Mouse (Mus musculus) embryonic facial prominence, embryonic 13.5 days (tissue): ENCODE results near the gene Agap2. TPM values are rescaled to one million over a fixed set of nuclear protein-coding genes. Genes with fewer than 3 reads are reported as not detected.
A peak's percentile ranks its signal among the peaks of the same experiment; 100 is the strongest.

ENCODE experiments used
- ATAC-seq: fragments of 200-750 bp; cut with Nextera tagmentation; 2 replicates; pipeline ENCODE4 v1.8.0; 2017; ENCODE audit warnings: low read depth; ENCODE audit not compliant: insufficient number of reproducible peaks, insufficient read depth, low FRiP score, low TSS enrichment
- H3K27ac ChIP-seq: fragments of 300-500 bp; sonication (generic); 2 replicates; pipeline ENCODE4 v1.5.1; 2015; ENCODE audit warnings: moderate library complexity, mild to moderate bottlenecking, inconsistent platforms
- H3K27me3 ChIP-seq: fragments of 300-500 bp; sonication (generic); 2 replicates; pipeline ENCODE4 v1.6.1; 2015; ENCODE audit warnings: mild to moderate bottlenecking, inconsistent platforms
- H3K36me3 ChIP-seq: fragments of 300-500 bp; sonication (generic); 2 replicates; pipeline ENCODE4 v1.6.1; 2015; ENCODE audit warnings: mild to moderate bottlenecking, inconsistent platforms
- H3K4me1 ChIP-seq: fragments of 300-500 bp; sonication (generic); 2 replicates; pipeline ENCODE4 v1.6.1; 2015; ENCODE audit warnings: inconsistent platforms
- H3K4me2 ChIP-seq: fragments of 300-500 bp; sonication (generic); 2 replicates; pipeline ENCODE4 v1.6.1; 2015; ENCODE audit warnings: moderate library complexity, mild to moderate bottlenecking, inconsistent platforms
- H3K4me3 ChIP-seq: fragments of 300-500 bp; sonication (generic); 2 replicates; pipeline ENCODE4 v1.5.1; 2015; ENCODE audit warnings: mild to moderate bottlenecking, inconsistent platforms
- H3K9ac ChIP-seq: fragments of 300-500 bp; sonication (generic); 2 replicates; pipeline ENCODE4 v1.6.1; 2015; ENCODE audit warnings: mild to moderate bottlenecking, inconsistent platforms
- H3K9me3 ChIP-seq: fragments of 300-500 bp; sonication (generic); 2 replicates; pipeline ENCODE4 v1.6.1; 2016; ENCODE audit warnings: inconsistent platforms
- WGBS: fragments of 180-500 bp; shearing (Covaris S2); methylation state at CpG from one replicate; pipeline ENCODE4 v1.1.7; 2015; ENCODE audit warnings: mixed read lengths; 5-methylcytosine and 5-hydroxymethylcytosine counted together
- polyA plus RNA-seq: library from polyadenylated mRNA; unstranded; fragments of >200 nt; fragmentation: Nextera tagmentation; extraction: Ambion mirVana; gene quantifications from 2 replicates; pipeline ENCODE4 v1.2.1, GENCODE M21; 2015

Agap2 gene
- polyA plus RNA-seq = 0.18 and 0.34 TPM in 2 replicates

DNA sequence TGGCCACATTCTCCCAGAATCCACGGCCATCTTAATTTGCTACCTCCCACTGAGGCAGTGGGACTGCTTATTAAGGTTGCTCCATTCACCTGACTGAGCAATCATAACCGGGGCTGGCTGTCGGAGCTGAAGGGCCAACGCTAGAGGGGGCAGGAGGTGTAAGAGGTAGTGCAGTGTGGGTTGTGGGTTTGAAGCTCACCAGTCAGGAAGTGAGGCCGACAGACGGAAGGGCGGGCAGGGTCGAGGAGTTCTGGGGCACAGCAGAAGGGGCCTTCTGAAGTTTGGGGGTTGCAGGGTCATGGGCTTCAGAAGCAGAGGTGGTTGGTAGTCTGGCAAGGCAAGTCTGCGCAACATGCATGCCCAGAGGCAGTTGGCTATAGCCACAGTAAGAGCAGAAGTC, at the start of gene Agap2:
Gene Agap2, plus strand, starts transcription at position 205 of the 400 bp plus-strand sequence.
- no peak for ATAC-seq

GRCm38 (mm10) chr10:127030336-127031296, 44.5 kb upstream of the Agap2 start, which contains the start of gene Tsfm:
Gene Tsfm (minus strand): TSS chr10:127030840.
- Histone ChIP-seq H3K4me2 (peak within 1 kb of the TSS; percentile 89), H3K4me3 (peak within 1 kb of the TSS; percentile 91), H3K9ac (peak within 1 kb of the TSS; percentile 92), H3K4me1 (peaks cover 10% of the 10 kb centered on the region), H3K9me3 (no peaks in the 10 kb centered on the region), H3K36me3 (peaks cover 39% of the 10 kb centered on the region), H3K27ac (peak within 1 kb of the TSS; percentile 55; the same call in 1 of the 2 replicates), H3K27me3 (no peaks in the 10 kb centered on the region)
- 5% methylated on average over 56 of the region's 56 CpGs for WGBS
- ATAC-seq = peak; percentile 74; the same call in 1 of the 2 replicates

More for the DNA sequence above, at the start of gene Agap2:
- Histone ChIP-seq H3K4me3 (no peak within 1 kb of the TSS), H3K27ac (no peak within 1 kb of the TSS), H3K4me1 (peaks cover 25% of the 10 kb centered on the region), H3K9me3 (no peaks in the 10 kb centered on the region), H3K27me3 (peaks cover 51% of the 10 kb centered on the region), H3K4me2 (no peak within 1 kb of the TSS), H3K36me3 (no peaks in the 10 kb centered on the region), H3K9ac (no peak within 1 kb of the TSS)
- WGBS = 63% methylated on average over 9 of the region's 9 CpGs

GRCm38 (mm10) chr10:127033301-127033741, 41.8 kb upstream of the Agap2 start:
- Histone ChIP-seq H3K9me3 (no peaks in the 10 kb centered on the region), H3K36me3 (peaks cover 12% of the 10 kb centered on the region), H3K27ac (no peak overlapping the region), H3K4me1 (peaks cover 10% of the 10 kb centered on the region), H3K27me3 (no peaks in the 10 kb centered on the region), H3K9ac (no peak overlapping the region), H3K4me2 (no peak overlapping the region), H3K4me3 (no peak overlapping the region)
- ATAC-seq = no peak
- WGBS = 87% methylated on average over 8 of the region's 8 CpGs

DNA sequence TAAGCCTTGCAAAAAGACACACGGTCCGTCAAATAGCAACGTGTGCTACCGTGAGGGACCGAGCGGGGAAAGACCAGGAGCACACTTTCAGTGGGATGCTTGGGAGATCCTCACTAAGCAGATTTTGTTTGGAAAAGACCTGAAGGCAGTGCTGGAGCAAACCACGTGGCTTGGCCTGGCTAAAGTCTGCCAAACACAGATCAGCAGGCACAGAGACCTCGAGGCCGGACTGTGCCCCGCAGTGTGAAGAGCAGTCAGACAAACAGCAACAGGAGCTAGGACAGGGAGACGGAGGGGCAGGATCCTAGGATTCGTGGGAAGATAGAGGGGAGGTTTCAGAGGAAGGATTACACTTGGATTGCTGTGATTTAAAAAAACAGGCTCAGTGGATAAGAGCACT, 38.8 kb upstream of the Agap2 start:
- Histone ChIP-seq H3K9me3 (no peaks in the 10 kb centered on the region), H3K36me3 (no peaks in the 10 kb centered on the region), H3K27me3 (peaks cover 9% of the 10 kb centered on the region), H3K4me2 (no peak overlapping the region), H3K4me1 (peaks cover 4% of the 10 kb centered on the region; the same call in 1 of the 2 replicates), H3K27ac (no peak overlapping the region), H3K9ac (no peak overlapping the region), H3K4me3 (no peak overlapping the region)
- ATAC-seq = no peak
- WGBS = 82% methylated on average over 12 of the region's 12 CpGs

- Histone ChIP-seq H3K4me3 (no peak overlapping the region), H3K4me2 (no peak overlapping the region), H3K9ac (no peak overlapping the region), H3K9me3 (no peaks in the 10 kb centered on the region), H3K27ac (no peak overlapping the region), H3K36me3 (no peaks in the 10 kb centered on the region), H3K27me3 (peaks cover 9% of the 10 kb centered on the region), H3K4me1 (peaks cover 8% of the 10 kb centered on the region)
- WGBS = 72% methylated on average over 12 of the region's 12 CpGs
- no peak for ATAC-seq
These were observed 37.4 kb upstream of the Agap2 start for GRCm38 (mm10) chr10:127037641-127038040.

DNA sequence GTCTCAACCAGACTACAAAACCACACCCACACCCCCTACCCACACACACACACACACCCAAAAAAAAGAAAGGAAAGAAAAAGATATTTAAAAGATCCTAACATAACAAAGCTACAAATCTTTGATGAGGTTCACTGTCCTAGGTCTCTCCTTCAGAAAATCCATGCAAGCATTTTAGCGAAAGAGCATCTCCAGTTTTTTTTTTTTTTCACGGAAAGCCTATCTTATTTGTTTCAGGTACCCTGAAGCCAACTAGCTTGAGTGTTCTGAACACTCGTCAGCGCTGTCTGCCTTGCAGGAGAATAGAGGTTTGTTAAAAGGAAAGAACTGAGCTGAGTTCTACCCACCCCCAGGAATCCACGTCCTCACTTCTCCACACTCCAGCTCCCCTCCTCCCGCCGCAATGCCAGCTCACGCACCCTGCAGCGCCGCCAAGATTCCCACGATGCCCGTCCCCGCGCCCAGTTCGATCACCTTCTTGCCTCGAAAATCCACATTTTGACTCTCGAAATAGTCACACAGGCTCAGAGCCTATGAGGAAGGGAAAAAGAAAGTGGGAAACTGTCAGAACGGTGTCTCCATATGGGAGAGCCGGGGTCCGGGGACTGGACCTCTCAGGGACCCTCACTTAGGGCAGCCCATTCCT, 34.4 kb upstream of the Agap2 start:
- 1% methylated on average over 20 of the region's 20 CpGs for WGBS
- ATAC-seq = no peak

GRCm38 (mm10) chr10:127041274-127041766, 33.8 kb upstream of the Agap2 start, which contains the start of the genes Mettl1 and Eef1akmt3:
Gene Mettl1 (plus strand): TSS chr10:127041414.
Gene Eef1akmt3 (minus strand): TSS chr10:127041513.
- whole genome bisulfite sequencing = under 1% methylated on average over 28 of the region's 28 CpGs
- Histone ChIP-seq H3K27ac (peak within 1 kb of the TSS; percentile 84), H3K4me3 (peak within 1 kb of the TSS; percentile 81), H3K9ac (peak within 1 kb of the TSS; percentile 81), H3K9me3 (no peaks in the 10 kb centered on the region), H3K4me2 (peak within 1 kb of the TSS; percentile 96), H3K4me1 (peaks cover 15% of the 10 kb centered on the region), H3K27me3 (peaks cover 9% of the 10 kb centered on the region), H3K36me3 (peaks cover 26% of the 10 kb centered on the region)
- ATAC-seq = peak; percentile 39

More for the DNA sequence above, 34.4 kb upstream of the Agap2 start:
- Histone ChIP-seq H3K9ac (peak overlapping the region; percentile 81), H3K36me3 (peaks cover 22% of the 10 kb centered on the region), H3K4me3 (peak overlapping the region; percentile 81), H3K9me3 (no peaks in the 10 kb centered on the region), H3K27me3 (peaks cover 9% of the 10 kb centered on the region), H3K4me1 (peaks cover 15% of the 10 kb centered on the region), H3K4me2 (peak overlapping the region; percentile 96), H3K27ac (peak overlapping the region; percentile 84)

- H3K9me3 ChIP-seq = no peaks in the 10 kb centered on the region
- peaks cover 9% of the 10 kb centered on the region for H3K27me3 ChIP-seq
- peak; percentile 81 for ATAC-seq
- peak overlapping the region; percentile 84 for H3K27ac ChIP-seq
- peaks cover 31% of the 10 kb centered on the region for H3K36me3 ChIP-seq
- peak overlapping the region; percentile 81 for H3K9ac ChIP-seq
- H3K4me2 ChIP-seq = peak overlapping the region; percentile 96
- H3K4me3 ChIP-seq = peak overlapping the region; percentile 81
- under 1% methylated on average over 44 of the region's 44 CpGs for WGBS
- H3K4me1 ChIP-seq = peaks cover 15% of the 10 kb centered on the region
These were observed 33.2 kb upstream of the Agap2 start for GRCm38 (mm10) chr10:127041774-127042338.

- H3K9me3 ChIP-seq = no peaks in the 10 kb centered on the region
- H3K4me1 ChIP-seq = peaks cover 15% of the 10 kb centered on the region
- WGBS = 13% methylated on average over 5 of the region's 5 CpGs
- peak overlapping the region; percentile 81 for H3K9ac ChIP-seq
- ATAC-seq = no peak
- H3K36me3 ChIP-seq = peaks cover 35% of the 10 kb centered on the region
- H3K4me3 ChIP-seq = peak overlapping the region; percentile 81
- H3K4me2 ChIP-seq = peak overlapping the region; percentile 96
- H3K27me3 ChIP-seq = peaks cover 16% of the 10 kb centered on the region
- peak overlapping the region; percentile 84; the same call in 1 of the 2 replicates for H3K27ac ChIP-seq
These were observed 32.5 kb upstream of the Agap2 start for GRCm38 (mm10) chr10:127042468-127043115.

DNA sequence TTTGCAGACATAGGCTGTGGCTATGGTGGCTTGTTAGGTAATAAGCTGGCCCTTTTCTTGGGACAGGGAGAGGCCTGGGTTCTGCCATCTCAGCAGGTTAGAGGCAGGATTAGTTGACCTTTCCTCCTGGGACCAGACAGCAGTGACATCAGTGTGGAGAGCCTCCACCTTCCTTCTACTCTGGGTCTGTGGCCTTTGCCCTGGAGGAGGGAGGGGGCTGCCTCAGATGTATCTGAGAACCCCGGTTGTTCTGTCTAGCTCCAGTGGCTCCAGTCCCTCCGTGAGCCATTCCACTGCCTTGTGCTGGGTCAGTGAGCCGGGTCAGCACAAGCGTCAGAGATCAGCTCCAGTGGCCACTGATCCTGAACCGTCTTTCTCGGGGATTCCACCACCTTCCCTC, 31.9 kb upstream of the Agap2 start:
- H3K4me3 ChIP-seq = 0 out of 2 replicates have a peak overlapping the region, but pooled peaks have one; percentile 81

More for the DNA sequence above, 31.9 kb upstream of the Agap2 start:
- 87% methylated on average over 6 of the region's 6 CpGs for WGBS
- no peak overlapping the region for H3K27ac ChIP-seq
- H3K4me2 ChIP-seq = peak overlapping the region; percentile 96; the same call in 1 of the 2 replicates
- H3K9ac ChIP-seq = no peak overlapping the region
- peaks cover 35% of the 10 kb centered on the region for H3K36me3 ChIP-seq
- ATAC-seq = no peak
- peaks cover 15% of the 10 kb centered on the region for H3K4me1 ChIP-seq
- H3K9me3 ChIP-seq = no peaks in the 10 kb centered on the region
- H3K27me3 ChIP-seq = peaks cover 22% of the 10 kb centered on the region
